Mouse (Mus musculus) heart, postnatal 25 days (tissue): ENCODE results near the gene Slc25a25. TPM values are rescaled to one million over a fixed set of nuclear protein-coding genes. Genes with fewer than 3 reads are reported as not detected.

Experiments
- DNase-seq: peaks from one replicate; pipeline ENCODE4 v3.0.0; 2022; ENCODE audit warnings: low spot score
- intact Hi-C: fragments of 180-260 bp; cut with DNase I; formaldehyde crosslinking; loops from one replicate; pipeline ENCODE4 v1.15.1; 2025
- total RNA-seq, 2 experiments: library from RNA; stranded (reverse); gene quantifications; 2 replicates each; pipeline ENCODE4 v1.2.3; 2021

Slc25a25 gene
- total RNA-seq, 2 experiments from 2014 or later, result 5.6 to 7.5 TPM

- no peak for DNase-seq
- intact Hi-C loops, result no loop called here
Measured at GRCm38 (mm10) chr2:32376963-32377362, 74.3 kb downstream of the Slc25a25 start.

DNA sequence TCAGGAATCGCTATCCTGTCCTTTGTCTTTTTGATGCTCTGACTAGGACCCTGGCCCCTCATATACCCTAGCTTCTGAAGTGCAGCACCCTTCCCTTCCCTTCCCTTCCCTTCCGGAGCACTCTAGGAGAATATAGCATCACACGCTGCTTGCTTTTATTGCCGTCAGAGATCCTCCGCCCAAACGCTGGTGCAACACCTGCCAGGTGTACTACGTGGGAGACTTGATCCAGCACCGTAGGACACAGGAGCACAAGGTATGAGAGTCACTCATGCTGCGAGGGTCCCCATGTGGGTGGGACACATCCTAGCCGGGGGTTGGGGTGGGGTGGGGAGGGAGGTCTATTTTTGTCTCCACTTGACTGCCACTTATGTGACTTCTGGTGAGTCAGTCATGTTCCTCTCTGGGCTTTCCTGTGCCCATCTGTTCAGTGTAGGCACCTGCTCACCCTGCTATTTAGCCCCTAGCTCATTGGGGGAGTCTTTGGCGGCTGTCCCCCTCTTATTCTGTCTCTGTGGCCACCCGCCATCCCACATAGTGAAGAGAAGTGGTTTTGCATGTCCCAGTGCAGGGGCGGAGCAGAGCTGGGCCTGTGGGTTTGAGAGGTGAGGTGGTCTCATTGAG is 75.8 kb downstream of the Slc25a25 start:
- intact Hi-C loops, result no loop called here
- no peak for DNase-seq

DNA sequence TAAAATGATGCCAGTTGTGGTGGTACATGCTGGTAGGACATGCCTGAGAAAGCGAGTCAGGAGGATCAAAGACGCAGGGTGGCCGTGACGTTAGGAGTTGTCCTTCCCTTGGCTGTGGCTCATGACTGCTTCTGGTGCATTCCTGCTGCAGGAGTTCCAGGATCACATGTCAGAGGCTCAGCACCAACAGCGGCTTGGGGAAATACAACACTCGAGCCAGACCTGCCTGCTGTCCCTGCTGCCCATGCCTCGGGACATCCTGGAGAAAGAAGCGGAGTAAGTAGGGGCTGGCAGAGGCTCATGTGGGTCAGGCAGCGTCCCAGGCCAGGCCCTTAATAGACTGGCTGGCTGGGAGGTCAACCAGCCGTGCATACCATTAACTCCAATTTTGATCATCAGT is 77.1 kb downstream of the Slc25a25 start:
- intact Hi-C loops, result no loop called here
- DNase-seq, result no peak

- intact Hi-C loops, result no loop called here
Measured at GRCm38 (mm10) chr2:32367315-32367714, 83.9 kb downstream of the Slc25a25 start.

More at GRCm38 (mm10) chr2:32367315-32367714, 83.9 kb downstream of the Slc25a25 start:
- DNase-seq, result no peak

Other genes with a start within 250 kb of the Slc25a25 start
- 10 to 100 TPM; 13.5 to 14.9 TPM for gene Pomt1, start 214.9 kb downstream of the Slc25a25 start, total RNA-seq
- gene Uck1, start 191.3 kb downstream of the Slc25a25 start, total RNA-seq, result 10 to 100 TPM; 19.6 to 21.7 TPM
- gene Golga2, start 164.1 kb downstream of the Slc25a25 start, total RNA-seq, result 10 to 100 TPM; 70.6 to 71.2 TPM
- 100 to 1,000 TPM; 177 to 188 TPM for gene Swi5, start 163.4 kb downstream of the Slc25a25 start, total RNA-seq
- gene Ciz1, start 99.1 kb downstream of the Slc25a25 start, total RNA-seq, result 10 to 100 TPM; 25.6 to 32.2 TPM
- gene Dnm1, start 98.1 kb downstream of the Slc25a25 start, total RNA-seq, result 1 to 10 TPM; 5.0 to 5.2 TPM
- 10 to 100 TPM; 47.7 to 49.6 TPM for gene 1110008P14Rik, start 69.5 kb downstream of the Slc25a25 start, total RNA-seq
- gene Lcn2, start 63.2 kb downstream of the Slc25a25 start, total RNA-seq, result 1 to 10 TPM; 3.1 to 3.6 TPM
- gene Ptges2, start 55.5 kb downstream of the Slc25a25 start, total RNA-seq, result 10 to 100 TPM; 78.1 to 81.2 TPM
- 1 to 10 TPM; 3.4 to 4.2 TPM for gene Naif1, start 988 bp downstream of the Slc25a25 start, total RNA-seq
- 1 to 10 TPM; 7.8 to 9.2 TPM for gene Fam102a, start 83.9 kb upstream of the Slc25a25 start, total RNA-seq
- gene Dpm2, start 119.4 kb upstream of the Slc25a25 start, total RNA-seq, result 10 to 100 TPM; 18.6 to 23.3 TPM
- not detected for gene Pip5kl1, start 123.4 kb upstream of the Slc25a25 start, total RNA-seq
- not detected for gene 9430097D07Rik, start 124.2 kb upstream of the Slc25a25 start, total RNA-seq
- 10 to 100 TPM; 17.7 to 21.4 TPM for gene St6galnac4, start 135.7 kb upstream of the Slc25a25 start, total RNA-seq
- gene St6galnac6, start 148.3 kb upstream of the Slc25a25 start, total RNA-seq, result 100 to 1,000 TPM; 104 to 110 TPM
- 100 to 1,000 TPM; 733 to 743 TPM for gene Ak1, start 170.3 kb upstream of the Slc25a25 start, total RNA-seq
- gene Eng, start 195.2 kb upstream of the Slc25a25 start, total RNA-seq, result 100 to 1,000 TPM; 126 to 140 TPM